Mouse (Mus musculus): ENCODE measurements around the gene Duox1. TPM values are rescaled to one million over a fixed set of nuclear protein-coding genes. Genes with fewer than 3 reads are reported as not detected.

Duox1 gene
- polyA plus RNA-seq, 1 experiment: 0.10 TPM

DNA sequence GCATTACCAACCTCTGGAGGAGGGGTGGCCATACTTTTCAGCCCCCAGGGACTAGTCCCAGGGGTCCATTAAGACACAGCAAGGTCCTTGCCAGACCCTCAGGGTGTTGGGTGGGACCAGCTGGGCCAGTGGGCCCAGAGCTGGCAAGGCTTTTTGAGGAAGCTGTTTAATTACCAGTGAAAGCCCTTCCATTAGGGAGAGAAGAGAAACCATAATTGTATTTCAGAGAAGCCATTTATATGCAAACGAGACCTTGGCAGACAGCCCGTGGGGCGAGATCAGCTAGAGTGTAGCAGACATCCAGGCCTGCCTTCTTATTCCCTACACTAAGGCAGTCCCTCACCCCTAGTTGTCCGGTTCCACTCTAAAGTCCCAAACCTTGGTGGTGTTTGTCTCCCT, 36.5 kb downstream of the Duox1 start:
- no peak for TF ChIP-seq E2F4 (IDR thresholded peaks at IDR 0.05; ENCODE audit: insufficient read depth)
- TF ChIP-seq TCF12 (IDR thresholded peaks at IDR 0.05; ENCODE audit: insufficient read depth, poor library complexity, severe bottlenecking): no peak
- TF ChIP-seq REST (IDR thresholded peaks at IDR 0.05; ENCODE audit: insufficient read depth, insufficient read length): no peak
- TF ChIP-seq MYOG (IDR thresholded peaks at IDR 0.05; ENCODE audit: control insufficient read depth in 1 of 3, insufficient read depth in 1 of 3, insufficient read length in 2 of 3, low read depth in 2 of 3): no peak
- TF ChIP-seq POLR2AphosphoS2 (IDR thresholded peaks at IDR 0.05; ENCODE audit: insufficient read length, low read depth): no peak
- no peak for TF ChIP-seq MYOD1 (IDR thresholded peaks at IDR 0.05; ENCODE audit: control insufficient read depth in 1 of 3, insufficient read length in 2 of 3, low read depth in 2 of 3)
- no peak for TF ChIP-seq CEBPB (IDR thresholded peaks at IDR 0.05; ENCODE audit: insufficient read depth, poor library complexity, severe bottlenecking)
- no peak for TF ChIP-seq USF1 (IDR thresholded peaks at IDR 0.05; ENCODE audit: low read depth)
- TF ChIP-seq SRF (IDR thresholded peaks at IDR 0.05; ENCODE audit: control insufficient read depth, insufficient read length, low read depth): no peak
- TF ChIP-seq MAX (IDR thresholded peaks at IDR 0.05; ENCODE audit: low read depth): no peak
- no peak for TF ChIP-seq POLR2A (IDR thresholded peaks at IDR 0.05; ENCODE audit: insufficient read length, low read depth)
- no peak for TF ChIP-seq TCF3 (IDR thresholded peaks at IDR 0.05; ENCODE audit: insufficient read length, low read depth)
- no peaks in the 10 kb centered on the region for H3K27me3 ChIP-seq (ENCODE audit: control insufficient read depth, insufficient read depth, insufficient read length)
- H3K4me3 ChIP-seq: no peak overlapping the region
- no peak overlapping the region for H3ac ChIP-seq (ENCODE audit: control insufficient read depth, insufficient read length)
- H3K36me3 ChIP-seq (ENCODE audit: control insufficient read depth, insufficient read depth): peaks cover 10% of the 10 kb centered on the region
- no peak overlapping the region for H3K4me2 ChIP-seq (ENCODE audit: low read depth)
- no peaks in the 10 kb centered on the region for H3K79me2 ChIP-seq (ENCODE audit: control insufficient read depth, insufficient read depth)

DNA sequence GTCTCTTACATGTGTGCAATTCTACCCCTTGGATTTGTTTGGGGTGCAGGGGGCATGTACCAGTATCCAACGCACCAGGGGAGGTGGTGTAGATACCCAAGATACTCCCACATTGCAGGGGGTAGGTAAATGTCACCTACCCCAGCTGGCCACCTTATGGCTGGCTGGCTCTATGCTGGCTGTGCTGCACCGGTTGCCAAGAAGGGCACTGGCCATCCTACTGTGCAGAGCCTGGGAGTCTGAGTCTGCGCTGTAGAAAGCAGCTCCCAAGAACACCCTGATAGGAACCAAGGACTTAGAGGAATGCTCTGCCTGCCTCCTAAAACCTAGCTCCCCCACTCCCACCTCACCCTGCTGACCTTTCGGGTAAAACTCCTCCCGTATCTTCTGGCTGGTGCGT, 37.5 kb downstream of the Duox1 start:
- H3K4me3 ChIP-seq: no peak overlapping the region
- H3K27me3 ChIP-seq (ENCODE audit: control insufficient read depth, insufficient read depth, insufficient read length): no peaks in the 10 kb centered on the region
- TF ChIP-seq SRF (IDR thresholded peaks at IDR 0.05; ENCODE audit: control insufficient read depth, insufficient read length, low read depth) (no peak), MYOG (IDR thresholded peaks at IDR 0.05; ENCODE audit: control insufficient read depth in 1 of 3, insufficient read depth in 1 of 3, insufficient read length in 2 of 3, low read depth in 2 of 3) (no peak), CEBPB (IDR thresholded peaks at IDR 0.05; ENCODE audit: insufficient read depth, poor library complexity, severe bottlenecking) (no peak), E2F4 (IDR thresholded peaks at IDR 0.05; ENCODE audit: insufficient read depth) (no peak), USF1 (IDR thresholded peaks at IDR 0.05; ENCODE audit: low read depth) (no peak), TCF3 (IDR thresholded peaks at IDR 0.05; ENCODE audit: insufficient read length, low read depth) (no peak), MYOD1 (IDR thresholded peaks at IDR 0.05; ENCODE audit: control insufficient read depth in 1 of 3, insufficient read length in 2 of 3, low read depth in 2 of 3) (no peak), REST (IDR thresholded peaks at IDR 0.05; ENCODE audit: insufficient read depth, insufficient read length) (no peak), MAX (IDR thresholded peaks at IDR 0.05; ENCODE audit: low read depth) (no peak), POLR2AphosphoS2 (IDR thresholded peaks at IDR 0.05; ENCODE audit: insufficient read length, low read depth) (no peak), POLR2A (IDR thresholded peaks at IDR 0.05; ENCODE audit: insufficient read length, low read depth) (no peak), TCF12 (IDR thresholded peaks at IDR 0.05; ENCODE audit: insufficient read depth, poor library complexity, severe bottlenecking) (no peak)
- peaks cover 10% of the 10 kb centered on the region for H3K36me3 ChIP-seq (ENCODE audit: control insufficient read depth, insufficient read depth)
- no peak overlapping the region for H3K4me2 ChIP-seq (ENCODE audit: low read depth)
- H3K79me2 ChIP-seq (ENCODE audit: control insufficient read depth, insufficient read depth): no peaks in the 10 kb centered on the region
- H3ac ChIP-seq (ENCODE audit: control insufficient read depth, insufficient read length): no peak overlapping the region

DNA sequence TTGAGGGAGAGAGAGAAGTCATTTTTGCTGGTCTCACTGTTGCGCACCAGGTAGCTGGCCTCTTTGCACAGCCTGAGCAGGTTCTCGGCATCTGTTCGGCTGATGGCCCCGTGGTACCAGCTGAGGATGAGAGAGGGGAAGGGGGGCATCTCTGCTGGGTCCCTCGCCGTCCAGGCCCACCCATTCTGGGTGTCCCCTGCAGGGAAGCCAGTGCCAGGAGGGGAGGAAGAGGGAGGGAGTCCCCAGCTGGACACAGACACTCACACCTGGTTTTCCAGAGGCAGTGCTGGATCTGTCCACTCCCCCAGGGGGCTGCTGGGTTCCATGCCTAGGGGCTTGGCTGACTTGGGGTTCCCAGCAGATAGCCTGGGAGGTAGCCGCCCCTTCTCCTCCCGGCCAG, 38.3 kb downstream of the Duox1 start:
- H3K36me3 ChIP-seq (ENCODE audit: control insufficient read depth, insufficient read depth): peaks cover 10% of the 10 kb centered on the region
- H3K4me3 ChIP-seq: no peak overlapping the region
- H3K79me2 ChIP-seq (ENCODE audit: control insufficient read depth, insufficient read depth): no peaks in the 10 kb centered on the region
- no peak overlapping the region for H3K4me2 ChIP-seq (ENCODE audit: low read depth)
- H3K27me3 ChIP-seq (ENCODE audit: control insufficient read depth, insufficient read depth, insufficient read length): no peaks in the 10 kb centered on the region
- no peak overlapping the region for H3ac ChIP-seq (ENCODE audit: control insufficient read depth, insufficient read length)
- TF ChIP-seq MYOG (IDR thresholded peaks at IDR 0.05; ENCODE audit: control insufficient read depth in 1 of 3, insufficient read depth in 1 of 3, insufficient read length in 2 of 3, low read depth in 2 of 3) (no peak), USF1 (IDR thresholded peaks at IDR 0.05; ENCODE audit: low read depth) (no peak), POLR2A (IDR thresholded peaks at IDR 0.05; ENCODE audit: insufficient read length, low read depth) (no peak), MAX (IDR thresholded peaks at IDR 0.05; ENCODE audit: low read depth) (no peak), SRF (IDR thresholded peaks at IDR 0.05; ENCODE audit: control insufficient read depth, insufficient read length, low read depth) (no peak), REST (IDR thresholded peaks at IDR 0.05; ENCODE audit: insufficient read depth, insufficient read length) (no peak), E2F4 (IDR thresholded peaks at IDR 0.05; ENCODE audit: insufficient read depth) (no peak), POLR2AphosphoS2 (IDR thresholded peaks at IDR 0.05; ENCODE audit: insufficient read length, low read depth) (no peak), MYOD1 (IDR thresholded peaks at IDR 0.05; ENCODE audit: control insufficient read depth in 1 of 3, insufficient read length in 2 of 3, low read depth in 2 of 3) (no peak), TCF3 (IDR thresholded peaks at IDR 0.05; ENCODE audit: insufficient read length, low read depth) (no peak), CEBPB (IDR thresholded peaks at IDR 0.05; ENCODE audit: insufficient read depth, poor library complexity, severe bottlenecking) (no peak), TCF12 (IDR thresholded peaks at IDR 0.05; ENCODE audit: insufficient read depth, poor library complexity, severe bottlenecking) (no peak)

DNA sequence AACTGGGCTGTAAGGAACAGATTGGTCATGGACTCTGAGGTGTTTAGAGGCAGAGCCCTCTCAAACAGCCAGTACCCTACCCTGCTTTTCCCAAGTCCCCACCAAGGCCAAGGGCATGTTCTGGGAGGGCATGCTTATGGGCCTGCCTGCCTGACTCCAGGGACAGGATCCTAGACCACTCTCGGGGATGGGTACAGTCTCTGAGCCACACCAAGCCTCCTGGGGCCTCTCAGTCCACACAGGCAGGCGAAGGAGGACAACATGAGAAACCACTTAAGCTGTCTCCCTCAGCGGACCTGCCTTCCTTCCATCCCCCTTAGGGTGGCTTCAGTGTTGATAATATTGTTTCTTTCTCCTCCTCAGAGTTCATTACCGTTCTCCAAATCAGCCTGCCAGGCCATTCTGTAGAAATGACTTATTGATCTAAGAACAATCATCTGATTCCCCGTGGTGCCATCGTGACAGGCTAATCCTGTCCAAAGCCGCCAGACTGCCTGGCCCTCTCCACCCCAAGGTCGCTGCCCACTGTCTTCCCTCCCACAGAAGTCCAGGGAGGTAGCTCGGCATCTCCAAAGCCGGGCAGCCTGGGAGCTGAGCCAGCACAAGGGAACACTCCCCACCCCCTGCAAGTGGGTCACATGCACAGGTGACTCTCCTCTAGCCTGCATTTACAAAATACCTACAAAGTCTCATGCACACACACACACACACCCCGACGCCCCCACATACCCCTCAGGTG, 38.9 kb downstream of the Duox1 start:
- Histone ChIP-seq H3K79me2 (ENCODE audit: control insufficient read depth, insufficient read depth) (no peaks in the 10 kb centered on the region), H3ac (ENCODE audit: control insufficient read depth, insufficient read length) (no peak overlapping the region), H3K36me3 (ENCODE audit: control insufficient read depth, insufficient read depth) (peaks cover 10% of the 10 kb centered on the region), H3K27me3 (ENCODE audit: control insufficient read depth, insufficient read depth, insufficient read length) (no peaks in the 10 kb centered on the region), H3K4me2 (ENCODE audit: low read depth) (no peak overlapping the region), H3K4me3 (no peak overlapping the region)
- TF ChIP-seq TCF12 (IDR thresholded peaks at IDR 0.05; ENCODE audit: insufficient read depth, poor library complexity, severe bottlenecking): no peak
- no peak for TF ChIP-seq REST (IDR thresholded peaks at IDR 0.05; ENCODE audit: insufficient read depth, insufficient read length)
- no peak for TF ChIP-seq MAX (IDR thresholded peaks at IDR 0.05; ENCODE audit: low read depth)
- no peak for TF ChIP-seq E2F4 (IDR thresholded peaks at IDR 0.05; ENCODE audit: insufficient read depth)
- TF ChIP-seq TCF3 (IDR thresholded peaks at IDR 0.05; ENCODE audit: insufficient read length, low read depth): no peak
- TF ChIP-seq SRF (IDR thresholded peaks at IDR 0.05; ENCODE audit: control insufficient read depth, insufficient read length, low read depth): no peak
- TF ChIP-seq POLR2AphosphoS2 (IDR thresholded peaks at IDR 0.05; ENCODE audit: insufficient read length, low read depth): no peak
- TF ChIP-seq USF1 (IDR thresholded peaks at IDR 0.05; ENCODE audit: low read depth): no peak
- TF ChIP-seq MYOD1 (IDR thresholded peaks at IDR 0.05; ENCODE audit: control insufficient read depth in 1 of 3, insufficient read length in 2 of 3, low read depth in 2 of 3): no peak
- TF ChIP-seq POLR2A (IDR thresholded peaks at IDR 0.05; ENCODE audit: insufficient read length, low read depth): no peak
- TF ChIP-seq MYOG (IDR thresholded peaks at IDR 0.05; ENCODE audit: control insufficient read depth in 1 of 3, insufficient read depth in 1 of 3, insufficient read length in 2 of 3, low read depth in 2 of 3): no peak

Data from myocyte (in vitro differentiated cells).